Mouse (Mus musculus) heart, adult 2 months (tissue): Measurements from ENCODE around the gene Smpdl3b. TPM values are rescaled to one million over a fixed set of nuclear protein-coding genes. Genes with fewer than 3 reads are reported as not detected.
"Not testable (repeated sequence)": the region's sequence is repeated elsewhere in the genome, so short reads cannot be mapped to it uniquely, and the experiment has no call there.

Experiments used
- DNase-seq, 2 experiments: peaks; one replicate each; pipeline ENCODE4 v3.0.0; 2021
- H3K27ac ChIP-seq: fragments of 200-600 bp; 2 replicates; pipeline ENCODE4 v1.8.1; 2022
- H3K27me3 ChIP-seq: fragments of 200-500 bp; 2 replicates; pipeline ENCODE4 v1.6.1; 2012; ENCODE audit warnings: mild to moderate bottlenecking, low read length, inconsistent platforms, mixed read lengths; ENCODE audit not compliant: control insufficient read depth, insufficient read depth
- H3K36me3 ChIP-seq: fragments of 200-500 bp; 2 replicates; pipeline ENCODE4 v1.6.1; 2012; ENCODE audit warnings: low read length, inconsistent platforms; ENCODE audit not compliant: control insufficient read depth, insufficient read depth
- H3K4me1 ChIP-seq: fragments of 200-500 bp; 2 replicates; pipeline ENCODE4 v1.6.1; 2011; ENCODE audit warnings: low read length; ENCODE audit not compliant: control insufficient read depth, insufficient read depth
- H3K4me3 ChIP-seq: fragments of 200-600 bp; 2 replicates; pipeline ENCODE4 v1.8.1; 2022
- H3K79me2 ChIP-seq: fragments of 200-500 bp; replicated peaks from 2 replicates; pipeline ENCODE4 v1.6.1; 2012; ENCODE audit warnings: mild to moderate bottlenecking, inconsistent platforms, low read length, moderate library complexity, mixed read lengths; ENCODE audit not compliant: control insufficient read depth, insufficient read depth
- H3K9ac ChIP-seq: fragments of 200-500 bp; 2 replicates; pipeline ENCODE4 v1.6.1; 2012; ENCODE audit warnings: low read depth, mild to moderate bottlenecking, control low read depth, inconsistent platforms, low read length, mixed read lengths
- CTCF ChIP-seq: fragments of 200-600 bp; IDR thresholded peaks from 2 replicates; pipeline ENCODE4 v1.8.1; 2022; ENCODE audit warnings: antibody characterized with exemption, mild to moderate bottlenecking, moderate library complexity
- EP300 ChIP-seq: fragments of 200-500 bp; IDR thresholded peaks from 2 replicates; pipeline ENCODE4 v1.6.1; 2011; ENCODE audit warnings: low read depth, low read length, control low read depth; ENCODE audit not compliant: insufficient read depth
- POLR2A ChIP-seq: fragments of 200-500 bp; IDR thresholded peaks from 2 replicates; pipeline ENCODE4 v1.6.1; 2011; ENCODE audit warnings: mild to moderate bottlenecking, low read depth, low read length, control low read depth; ENCODE audit not compliant: insufficient read depth
- WGBS: fragments of 180-500 bp; shearing (Covaris S2); methylation state at CpG from one replicate; pipeline ENCODE4 v1.1.7; 2018; 5-methylcytosine and 5-hydroxymethylcytosine counted together
- intact Hi-C: fragments of 180-260 bp; cut with DNase I; formaldehyde crosslinking; loops from one replicate; pipeline ENCODE4 v1.15.1; 2025
- polyA plus RNA-seq: library from polyadenylated mRNA; depleted of rRNA; stranded (reverse); fragments of >200 nt; gene quantifications from 2 replicates; pipeline ENCODE4 v1.2.3, GENCODE M21; 2012
- total RNA-seq, 2 experiments: library from RNA; stranded (reverse); gene quantifications; 2 replicates each; pipeline ENCODE4 v1.2.3; 2021

Smpdl3b gene
- total and polyA plus RNA-seq, 3 experiments = 0.82 to 1.3 (median 0.86) TPM

- no peak overlapping the region for H3K9ac ChIP-seq
- 88% methylated on average over 3 of the region's 3 CpGs for WGBS
- no peak overlapping the region for H3K27ac ChIP-seq
- no peaks in the 10 kb centered on the region for H3K27me3 ChIP-seq
- DNase-seq = no peak
- H3K36me3 ChIP-seq = no peaks in the 10 kb centered on the region
- no peak overlapping the region for H3K4me3 ChIP-seq
- intact Hi-C loops = no loop called here
- no peak for TF ChIP-seq POLR2A
- no peak for TF ChIP-seq CTCF
- TF ChIP-seq EP300 = no peak
- H3K4me1 ChIP-seq = no peaks in the 10 kb centered on the region
- H3K79me2 ChIP-seq = no peaks in the 10 kb centered on the region
Measured at GRCm38 (mm10) chr4:132774905-132775304, 17.9 kb upstream of the Smpdl3b start.

- no peak for DNase-seq
- H3K4me3 ChIP-seq = no peak overlapping the region
- TF ChIP-seq CTCF = no peak
- H3K9ac ChIP-seq = no peak overlapping the region
- 90% methylated on average over 9 of the region's 9 CpGs for WGBS
- intact Hi-C loops = no loop called here
- no peaks in the 10 kb centered on the region for H3K79me2 ChIP-seq
- no peak overlapping the region for H3K27ac ChIP-seq
- no peaks in the 10 kb centered on the region for H3K27me3 ChIP-seq
- H3K4me1 ChIP-seq = peaks cover 2% of the 10 kb centered on the region
- H3K36me3 ChIP-seq = no peaks in the 10 kb centered on the region
Measured at GRCm38 (mm10) chr4:132771776-132772175, 14.7 kb upstream of the Smpdl3b start.

- Histone ChIP-seq H3K79me2 (no peaks in the 10 kb centered on the region), H3K4me3 (peak within 1 kb of the TSS; percentile 64), H3K4me1 (peaks cover 2% of the 10 kb centered on the region), H3K36me3 (no peaks in the 10 kb centered on the region), H3K27ac (peak within 1 kb of the TSS; percentile 74), H3K9ac (peak within 1 kb of the TSS; percentile 74), H3K27me3 (no peaks in the 10 kb centered on the region)
- peak; percentile 48 for TF ChIP-seq POLR2A
- peak; percentile 76 for TF ChIP-seq EP300
- no peak for TF ChIP-seq CTCF
- under 1% methylated on average over 67 of the region's 71 CpGs for WGBS
- peak; percentile 97 to 98 for DNase-seq
- intact Hi-C loops = no loop called here
Measured at GRCm38 (mm10) chr4:132767914-132768876, 11.1 kb upstream of the Smpdl3b start, which contains the start of gene Rpa2. Rpa2 (plus strand) TSS chr4:132768332.

- 94% methylated on average over 3 of the region's 3 CpGs for WGBS
- H3K4me1 ChIP-seq, H3K79me2 ChIP-seq, H3K27me3 ChIP-seq, H3K9ac ChIP-seq, H3K27ac ChIP-seq, H3K36me3 ChIP-seq, H3K4me3 ChIP-seq, DNase-seq, intact Hi-C loops: not testable (repeated sequence)
Measured at GRCm38 (mm10) chr4:132763125-132763524, 6.1 kb upstream of the Smpdl3b start.

- H3K27me3 ChIP-seq = no peaks in the 10 kb centered on the region
- TF ChIP-seq POLR2A (no peak), EP300 (no peak), CTCF (no peak)
- no peak overlapping the region for H3K4me3 ChIP-seq
- H3K36me3 ChIP-seq = no peaks in the 10 kb centered on the region
- no peaks in the 10 kb centered on the region; the same call in 1 of the 2 replicates for H3K4me1 ChIP-seq
- H3K27ac ChIP-seq = no peak overlapping the region
- no peak overlapping the region for H3K9ac ChIP-seq
- 66% methylated on average over 6 of the region's 6 CpGs for WGBS
- intact Hi-C loops = no loop called here
- H3K79me2 ChIP-seq = no peaks in the 10 kb centered on the region
- no peak for DNase-seq
Measured at GRCm38 (mm10) chr4:132762602-132763001, 5.5 kb upstream of the Smpdl3b start.

GRCm38 (mm10) chr4:132760296-132760695 is 3.2 kb upstream of the Smpdl3b start:
- Histone ChIP-seq H3K79me2 (no peaks in the 10 kb centered on the region), H3K9ac (no peak overlapping the region), H3K4me1 (no peaks in the 10 kb centered on the region), H3K27me3 (no peaks in the 10 kb centered on the region), H3K36me3 (no peaks in the 10 kb centered on the region), H3K27ac (no peak overlapping the region), H3K4me3 (no peak overlapping the region)
- DNase-seq = peak in 1 of 2 experiments; percentile 13
- 21% methylated on average over 3 of the region's 3 CpGs for WGBS
- intact Hi-C loops = no loop called here
- TF ChIP-seq CTCF = no peak
- TF ChIP-seq POLR2A = no peak
- TF ChIP-seq EP300 = no peak
